Mouse (Mus musculus) neural tube, embryonic 13.5 days (tissue): ENCODE measurements around the gene Msrb3. TPM values are rescaled to one million over a fixed set of nuclear protein-coding genes. Genes with fewer than 3 reads are reported as not detected.

Experiments
- ATAC-seq: fragments of 200-750 bp; cut with Nextera tagmentation; 2 replicates; pipeline ENCODE4 v1.8.0; 2017; ENCODE audit warnings: low read depth, mild to moderate bottlenecking, moderate TSS enrichment, moderate library complexity
- H3K27ac ChIP-seq: fragments of 300-500 bp; sonication (generic); replicated peaks from 2 replicates; pipeline ENCODE4 v1.5.1; 2015; ENCODE audit warnings: moderate library complexity, mild to moderate bottlenecking, inconsistent platforms
- H3K27me3 ChIP-seq: fragments of 300-500 bp; sonication (generic); 2 replicates; pipeline ENCODE4 v1.6.1; 2015; ENCODE audit warnings: mild to moderate bottlenecking, inconsistent platforms
- H3K36me3 ChIP-seq: fragments of 300-500 bp; sonication (generic); 2 replicates; pipeline ENCODE4 v1.6.1; 2015; ENCODE audit warnings: mild to moderate bottlenecking, inconsistent platforms
- H3K4me1 ChIP-seq: fragments of 300-500 bp; sonication (generic); replicated peaks from 2 replicates; pipeline ENCODE4 v1.6.1; 2015; ENCODE audit warnings: inconsistent platforms
- H3K4me2 ChIP-seq: fragments of 300-500 bp; sonication (generic); 2 replicates; pipeline ENCODE4 v1.6.1; 2015; ENCODE audit warnings: inconsistent platforms, mild to moderate bottlenecking, moderate library complexity
- H3K4me3 ChIP-seq: fragments of 300-500 bp; sonication (generic); 2 replicates; pipeline ENCODE4 v1.5.1; 2015; ENCODE audit warnings: mild to moderate bottlenecking, inconsistent platforms
- H3K9ac ChIP-seq: fragments of 300-500 bp; sonication (generic); 2 replicates; pipeline ENCODE4 v1.6.1; 2015; ENCODE audit warnings: moderate library complexity, mild to moderate bottlenecking, inconsistent platforms
- H3K9me3 ChIP-seq: fragments of 300-500 bp; sonication (generic); 2 replicates; pipeline ENCODE4 v1.6.1; 2016; ENCODE audit warnings: inconsistent platforms
- WGBS: fragments of 180-500 bp; shearing (Covaris S2); methylation state at CpG from one replicate; pipeline ENCODE4 v1.1.7; 2015; 5-methylcytosine and 5-hydroxymethylcytosine counted together
- polyA plus RNA-seq: library from polyadenylated mRNA; unstranded; fragments of >200 nt; fragmentation: Nextera tagmentation; extraction: Ambion mirVana; gene quantifications from 2 replicates; pipeline ENCODE4 v1.2.1, GENCODE M21; 2015

Gene Msrb3
- polyA plus RNA-seq, 1 experiment from 2014 or later: 1.0 TPM

GRCm38 (mm10) chr10:120914948-120915631 lies 16.2 kb upstream of the Msrb3 start:
- no peak overlapping the region for H3K9ac ChIP-seq
- no peaks in the 10 kb centered on the region for H3K36me3 ChIP-seq
- no peaks in the 10 kb centered on the region for H3K27me3 ChIP-seq
- no peaks in the 10 kb centered on the region; the same call in 1 of the 2 replicates for H3K4me1 ChIP-seq
- no peaks in the 10 kb centered on the region for H3K9me3 ChIP-seq
- no peak for ATAC-seq
- H3K4me3 ChIP-seq: no peak overlapping the region
- no peak overlapping the region for H3K4me2 ChIP-seq
- WGBS: 66% methylated on average over 15 of the region's 15 CpGs
- peak overlapping the region; percentile 7; the same call in 1 of the 2 replicates for H3K27ac ChIP-seq

- no peaks in the 10 kb centered on the region for H3K9me3 ChIP-seq
These were observed 15.4 kb upstream of the Msrb3 start for GRCm38 (mm10) chr10:120914286-120914685.

GRCm38 (mm10) chr10:120913796-120914195 lies 14.9 kb upstream of the Msrb3 start:
- Histone ChIP-seq H3K27me3 (no peaks in the 10 kb centered on the region), H3K4me2 (no peak overlapping the region), H3K36me3 (no peaks in the 10 kb centered on the region), H3K4me3 (no peak overlapping the region), H3K9me3 (no peaks in the 10 kb centered on the region), H3K27ac (no peak overlapping the region), H3K4me1 (no peaks in the 10 kb centered on the region; the same call in 1 of the 2 replicates), H3K9ac (no peak overlapping the region)
- ATAC-seq: no peak
- 80% methylated on average over 7 of the region's 7 CpGs for WGBS

More at GRCm38 (mm10) chr10:120914286-120914685, 15.4 kb upstream of the Msrb3 start:
- H3K4me2 ChIP-seq: no peak overlapping the region
- no peak overlapping the region for H3K27ac ChIP-seq
- no peaks in the 10 kb centered on the region for H3K36me3 ChIP-seq
- ATAC-seq: no peak
- no peaks in the 10 kb centered on the region; the same call in 1 of the 2 replicates for H3K4me1 ChIP-seq
- WGBS: 79% methylated on average over 7 of the region's 7 CpGs
- H3K4me3 ChIP-seq: no peak overlapping the region
- H3K27me3 ChIP-seq: no peaks in the 10 kb centered on the region
- no peak overlapping the region for H3K9ac ChIP-seq

GRCm38 (mm10) chr10:120911971-120912370 lies 13.1 kb upstream of the Msrb3 start:
- no peak for ATAC-seq
- H3K9me3 ChIP-seq: no peaks in the 10 kb centered on the region
- no peak overlapping the region for H3K9ac ChIP-seq
- no peaks in the 10 kb centered on the region for H3K27me3 ChIP-seq
- WGBS: 89% methylated on average over 4 of the region's 4 CpGs
- H3K36me3 ChIP-seq: no peaks in the 10 kb centered on the region
- H3K4me2 ChIP-seq: no peak overlapping the region
- no peaks in the 10 kb centered on the region; the same call in 1 of the 2 replicates for H3K4me1 ChIP-seq
- no peak overlapping the region for H3K27ac ChIP-seq
- H3K4me3 ChIP-seq: no peak overlapping the region

GRCm38 (mm10) chr10:120908776-120909574 lies 10.1 kb upstream of the Msrb3 start:
- H3K4me2 ChIP-seq: no peak overlapping the region
- WGBS: 86% methylated on average over 11 of the region's 11 CpGs
- H3K4me3 ChIP-seq: no peak overlapping the region

GRCm38 (mm10) chr10:120904676-120905075 lies 5.8 kb upstream of the Msrb3 start:
- ATAC-seq: no peak
- WGBS: 94% methylated on average over 10 of the region's 10 CpGs
- H3K27ac ChIP-seq: no peak overlapping the region

More at GRCm38 (mm10) chr10:120908776-120909574, 10.1 kb upstream of the Msrb3 start:
- Histone ChIP-seq H3K9ac (no peak overlapping the region), H3K27ac (no peak overlapping the region), H3K9me3 (no peaks in the 10 kb centered on the region), H3K4me1 (no peaks in the 10 kb centered on the region), H3K27me3 (no peaks in the 10 kb centered on the region), H3K36me3 (0 out of 2 replicates have a peak, but pooled peaks cover 5% of the 10 kb centered on the region)
- no peak for ATAC-seq

GRCm38 (mm10) chr10:120903843-120904468 lies 5.1 kb upstream of the Msrb3 start:
- 79% methylated on average over 4 of the region's 4 CpGs for WGBS

More at GRCm38 (mm10) chr10:120904676-120905075, 5.8 kb upstream of the Msrb3 start:
- Histone ChIP-seq H3K9me3 (no peaks in the 10 kb centered on the region), H3K4me1 (0 out of 2 replicates have a peak, but pooled peaks cover 12% of the 10 kb centered on the region), H3K4me2 (no peak overlapping the region), H3K36me3 (0 out of 2 replicates have a peak, but pooled peaks cover 5% of the 10 kb centered on the region), H3K9ac (no peak overlapping the region), H3K4me3 (no peak overlapping the region), H3K27me3 (peaks cover 7% of the 10 kb centered on the region; the same call in 1 of the 2 replicates)

GRCm38 (mm10) chr10:120901746-120902145 lies 2.8 kb upstream of the Msrb3 start:
- Histone ChIP-seq H3K4me1 (peaks cover 25% of the 10 kb centered on the region), H3K27ac (no peak overlapping the region), H3K4me2 (no peak overlapping the region), H3K9ac (no peak overlapping the region), H3K4me3 (no peak overlapping the region), H3K9me3 (no peaks in the 10 kb centered on the region), H3K27me3 (peaks cover 21% of the 10 kb centered on the region), H3K36me3 (0 out of 2 replicates have a peak, but pooled peaks cover 5% of the 10 kb centered on the region)
- 49% methylated on average over 9 of the region's 9 CpGs for WGBS
- no peak for ATAC-seq

More at GRCm38 (mm10) chr10:120903843-120904468, 5.1 kb upstream of the Msrb3 start:
- Histone ChIP-seq H3K27me3 (peaks cover 7% of the 10 kb centered on the region), H3K4me1 (peaks cover 17% of the 10 kb centered on the region), H3K27ac (no peak overlapping the region), H3K36me3 (0 out of 2 replicates have a peak, but pooled peaks cover 5% of the 10 kb centered on the region), H3K4me3 (no peak overlapping the region), H3K4me2 (no peak overlapping the region), H3K9ac (no peak overlapping the region), H3K9me3 (no peaks in the 10 kb centered on the region)
- ATAC-seq: no peak

- Histone ChIP-seq H3K27ac (no peak overlapping the region), H3K4me2 (no peak overlapping the region), H3K9ac (no peak overlapping the region), H3K4me1 (peaks cover 25% of the 10 kb centered on the region), H3K27me3 (peaks cover 29% of the 10 kb centered on the region), H3K9me3 (no peaks in the 10 kb centered on the region), H3K36me3 (no peaks in the 10 kb centered on the region), H3K4me3 (no peak overlapping the region)
- ATAC-seq: no peak
- WGBS: 51% methylated on average over 13 of the region's 13 CpGs
These were observed 1.2 kb upstream of the Msrb3 start for GRCm38 (mm10) chr10:120900096-120900495.

- Histone ChIP-seq H3K9me3 (no peaks in the 10 kb centered on the region), H3K4me3 (peak overlapping the region; percentile 64), H3K4me1 (peaks cover 25% of the 10 kb centered on the region), H3K27me3 (peaks cover 29% of the 10 kb centered on the region), H3K4me2 (peak overlapping the region; percentile 97), H3K27ac (no peak overlapping the region), H3K36me3 (no peaks in the 10 kb centered on the region), H3K9ac (peak overlapping the region; percentile 75)
- 1% methylated on average over 45 of the region's 49 CpGs for WGBS
- peak; percentile 69 for ATAC-seq
These were observed 544 bp downstream of the Msrb3 start for GRCm38 (mm10) chr10:120898357-120898756.

GRCm38 (mm10) chr10:120895899-120896289 lies 3.0 kb downstream of the Msrb3 start:
- no peaks in the 10 kb centered on the region for H3K36me3 ChIP-seq
- H3K4me1 ChIP-seq: peaks cover 19% of the 10 kb centered on the region
- H3K9me3 ChIP-seq: no peaks in the 10 kb centered on the region
- no peak overlapping the region for H3K4me3 ChIP-seq
- peaks cover 29% of the 10 kb centered on the region for H3K27me3 ChIP-seq
- 29% methylated on average over 15 of the region's 15 CpGs for WGBS
- H3K4me2 ChIP-seq: no peak overlapping the region
- no peak overlapping the region for H3K27ac ChIP-seq
- H3K9ac ChIP-seq: no peak overlapping the region
- no peak for ATAC-seq
